Mouse (Mus musculus): Measurements from ENCODE around the gene Gfpt1. TPM values are rescaled to one million over a fixed set of nuclear protein-coding genes. Genes with fewer than 3 reads are reported as not detected.

The Gfpt1 gene
- polyA plus RNA-seq, 1 experiment, result 11.5 TPM

DNA sequence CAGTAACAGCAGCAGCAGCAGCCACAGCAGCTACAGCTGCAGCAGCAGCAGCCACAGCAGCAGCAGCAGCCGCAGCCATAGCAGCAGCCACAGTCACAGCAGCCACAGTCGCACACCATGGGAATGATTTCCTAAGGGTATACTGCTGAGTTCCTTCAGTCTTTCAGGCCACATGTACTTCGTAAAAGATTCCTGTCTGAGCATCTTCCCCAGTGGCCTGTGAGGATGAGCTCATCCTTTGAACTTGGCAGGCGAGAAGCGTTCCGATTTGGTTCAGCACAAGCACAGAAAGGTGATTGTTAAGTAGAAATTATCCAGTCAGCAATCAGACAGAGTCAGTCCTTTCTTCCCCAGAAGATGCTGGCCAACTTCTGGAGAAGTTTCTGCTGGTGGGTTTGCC lies 69.5 kb downstream of the Gfpt1 start:
- TF ChIP-seq CTCF (IDR thresholded peaks at IDR 0.05; ENCODE audit: control insufficient read depth, insufficient read depth, low read length), result no peak
- no peak for TF ChIP-seq POLR2A (IDR thresholded peaks at IDR 0.05; ENCODE audit: borderline replicate concordance, control insufficient read depth, low read depth, low read length)
- 94% methylated on average over 6 of the region's 6 CpGs for WGBS
- Histone ChIP-seq H3K4me3 (replicated peaks; ENCODE audit: control insufficient read depth, low read depth, low read length) (no peak overlapping the region), H3K4me1 (ENCODE audit: control insufficient read depth, insufficient read depth, low read length) (no peaks in the 10 kb centered on the region), H3K27ac (ENCODE audit: control insufficient read depth, insufficient read depth, low read depth, low read length, poor library complexity) (no peak overlapping the region)

- Histone ChIP-seq H3K4me3 (replicated peaks; ENCODE audit: control insufficient read depth, low read depth, low read length) (no peak overlapping the region), H3K4me1 (ENCODE audit: control insufficient read depth, insufficient read depth, low read length) (peaks cover 1% of the 10 kb centered on the region; the same call in 1 of the 2 replicates), H3K27ac (ENCODE audit: control insufficient read depth, insufficient read depth, low read depth, low read length, poor library complexity) (no peak overlapping the region)
- TF ChIP-seq CTCF (IDR thresholded peaks at IDR 0.05; ENCODE audit: control insufficient read depth, insufficient read depth, low read length) (no peak), POLR2A (IDR thresholded peaks at IDR 0.05; ENCODE audit: borderline replicate concordance, control insufficient read depth, low read depth, low read length) (no peak)
- 84% methylated on average over 2 of the region's 2 CpGs for WGBS
These were observed 73.3 kb downstream of the Gfpt1 start for GRCm38 (mm10) chr6:87115981-87116380.

DNA sequence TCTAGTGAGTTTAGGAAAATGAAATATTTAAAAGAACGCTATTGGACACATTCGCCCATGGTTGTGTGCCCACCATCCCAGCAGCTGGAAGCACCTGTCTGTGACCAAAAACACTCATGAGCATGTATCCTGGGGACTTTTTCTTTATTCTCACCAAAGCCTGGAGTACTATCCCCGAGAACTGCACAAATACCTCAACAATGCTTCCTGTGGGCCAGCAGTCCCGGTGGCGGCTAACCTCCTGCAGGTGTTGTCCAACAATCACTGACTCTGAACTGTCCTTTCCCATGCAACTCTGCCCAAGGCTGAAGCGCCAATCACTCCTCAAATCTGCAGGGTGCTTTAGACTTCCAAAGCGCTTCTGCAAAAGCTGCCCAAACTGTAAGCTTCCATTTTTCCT lies 74.0 kb downstream of the Gfpt1 start:
- 75% methylated on average over 7 of the region's 7 CpGs for WGBS
- TF ChIP-seq POLR2A (IDR thresholded peaks at IDR 0.05; ENCODE audit: borderline replicate concordance, control insufficient read depth, low read depth, low read length) (no peak), CTCF (IDR thresholded peaks at IDR 0.05; ENCODE audit: control insufficient read depth, insufficient read depth, low read length) (no peak)
- Histone ChIP-seq H3K4me3 (replicated peaks; ENCODE audit: control insufficient read depth, low read depth, low read length) (no peak overlapping the region), H3K27ac (ENCODE audit: control insufficient read depth, insufficient read depth, low read depth, low read length, poor library complexity) (no peak overlapping the region), H3K4me1 (ENCODE audit: control insufficient read depth, insufficient read depth, low read length) (peaks cover 1% of the 10 kb centered on the region; the same call in 1 of the 2 replicates)

GRCm38 (mm10) chr6:87119066-87119837 lies 76.6 kb downstream of the Gfpt1 start:
- H3K4me1 ChIP-seq (ENCODE audit: control insufficient read depth, insufficient read depth, low read length), result peaks cover 1% of the 10 kb centered on the region; the same call in 1 of the 2 replicates
- H3K4me3 ChIP-seq (replicated peaks; ENCODE audit: control insufficient read depth, low read depth, low read length), result no peak overlapping the region
- WGBS, result 46% methylated on average over 20 of the region's 20 CpGs
- no peak for TF ChIP-seq POLR2A (IDR thresholded peaks at IDR 0.05; ENCODE audit: borderline replicate concordance, control insufficient read depth, low read depth, low read length)
- TF ChIP-seq CTCF (IDR thresholded peaks at IDR 0.05; ENCODE audit: control insufficient read depth, insufficient read depth, low read length), result no peak
- peak overlapping the region; percentile 80 for H3K27ac ChIP-seq (ENCODE audit: control insufficient read depth, insufficient read depth, low read depth, low read length, poor library complexity)

- H3K4me3 ChIP-seq (replicated peaks; ENCODE audit: control insufficient read depth, low read depth, low read length), result no peak overlapping the region
- peak overlapping the region; percentile 80 for H3K27ac ChIP-seq (ENCODE audit: control insufficient read depth, insufficient read depth, low read depth, low read length, poor library complexity)
- peaks cover 1% of the 10 kb centered on the region; the same call in 1 of the 2 replicates for H3K4me1 ChIP-seq (ENCODE audit: control insufficient read depth, insufficient read depth, low read length)
- TF ChIP-seq CTCF (IDR thresholded peaks at IDR 0.05; ENCODE audit: control insufficient read depth, insufficient read depth, low read length), result no peak
- TF ChIP-seq POLR2A (IDR thresholded peaks at IDR 0.05; ENCODE audit: borderline replicate concordance, control insufficient read depth, low read depth, low read length), result no peak
- WGBS, result 71% methylated on average over 4 of the region's 4 CpGs
These were observed 77.3 kb downstream of the Gfpt1 start for GRCm38 (mm10) chr6:87119975-87120374.

DNA sequence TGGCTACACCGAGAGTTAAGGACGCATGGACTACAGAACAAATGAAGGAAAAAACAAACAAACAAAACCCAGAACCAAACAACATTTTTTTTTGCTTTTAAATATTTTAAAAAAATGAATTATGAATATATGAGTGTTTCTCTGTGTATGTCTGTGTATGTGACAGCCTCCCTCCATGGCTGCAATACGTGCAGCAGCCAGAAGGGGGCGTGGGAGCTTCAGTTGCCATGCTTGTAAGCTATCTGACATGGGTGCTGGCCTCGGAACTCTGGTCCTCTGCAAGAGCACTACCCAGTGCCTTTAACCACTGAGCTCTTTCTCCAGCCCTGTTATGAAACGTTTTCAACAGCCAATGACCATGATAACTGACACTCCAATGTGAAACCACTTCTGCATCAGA lies 78.0 kb downstream of the Gfpt1 start:
- no peak overlapping the region for H3K27ac ChIP-seq (ENCODE audit: control insufficient read depth, insufficient read depth, low read depth, low read length, poor library complexity)
- TF ChIP-seq POLR2A (IDR thresholded peaks at IDR 0.05; ENCODE audit: borderline replicate concordance, control insufficient read depth, low read depth, low read length) (no peak), CTCF (IDR thresholded peaks at IDR 0.05; ENCODE audit: control insufficient read depth, insufficient read depth, low read length) (peak; percentile 34; the same call in 1 of the 2 replicates)
- 73% methylated on average over 6 of the region's 6 CpGs for WGBS
- H3K4me3 ChIP-seq (replicated peaks; ENCODE audit: control insufficient read depth, low read depth, low read length), result no peak overlapping the region
- H3K4me1 ChIP-seq (ENCODE audit: control insufficient read depth, insufficient read depth, low read length), result peaks cover 1% of the 10 kb centered on the region; the same call in 1 of the 2 replicates

GRCm38 (mm10) chr6:87121961-87122360 lies 79.3 kb downstream of the Gfpt1 start:
- no peak for TF ChIP-seq CTCF (IDR thresholded peaks at IDR 0.05; ENCODE audit: control insufficient read depth, insufficient read depth, low read length)
- TF ChIP-seq POLR2A (IDR thresholded peaks at IDR 0.05; ENCODE audit: borderline replicate concordance, control insufficient read depth, low read depth, low read length), result no peak
- Histone ChIP-seq H3K4me3 (replicated peaks; ENCODE audit: control insufficient read depth, low read depth, low read length) (no peak overlapping the region), H3K4me1 (ENCODE audit: control insufficient read depth, insufficient read depth, low read length) (peaks cover 1% of the 10 kb centered on the region; the same call in 1 of the 2 replicates), H3K27ac (ENCODE audit: control insufficient read depth, insufficient read depth, low read depth, low read length, poor library complexity) (no peak overlapping the region)
- 70% methylated on average over 7 of the region's 7 CpGs for WGBS

- H3K4me1 ChIP-seq (ENCODE audit: control insufficient read depth, insufficient read depth, low read length), result peaks cover 1% of the 10 kb centered on the region; the same call in 1 of the 2 replicates
- 88% methylated on average over 6 of the region's 6 CpGs for WGBS
- TF ChIP-seq CTCF (IDR thresholded peaks at IDR 0.05; ENCODE audit: control insufficient read depth, insufficient read depth, low read length) (no peak), POLR2A (IDR thresholded peaks at IDR 0.05; ENCODE audit: borderline replicate concordance, control insufficient read depth, low read depth, low read length) (no peak)
- no peak overlapping the region for H3K4me3 ChIP-seq (replicated peaks; ENCODE audit: control insufficient read depth, low read depth, low read length)
- no peak overlapping the region for H3K27ac ChIP-seq (ENCODE audit: control insufficient read depth, insufficient read depth, low read depth, low read length, poor library complexity)
These were observed 80.8 kb downstream of the Gfpt1 start for GRCm38 (mm10) chr6:87123406-87123805.

All from bone marrow, adult 2 months (tissue).